Mouse (Mus musculus) bone marrow, adult 2 months (tissue): ENCODE results near the gene Trmt61a. TPM values are rescaled to one million over a fixed set of nuclear protein-coding genes. Genes with fewer than 3 reads are reported as not detected.

Experiments
- H3K27ac ChIP-seq: fragments of 200-500 bp; 2 replicates; pipeline ENCODE4 v1.5.1; 2012; ENCODE audit warnings: low read depth, mild to moderate bottlenecking, control low read depth, inconsistent platforms, low read length; ENCODE audit not compliant: control insufficient read depth, poor library complexity, insufficient read depth
- H3K4me1 ChIP-seq: fragments of 200-500 bp; 2 replicates; pipeline ENCODE4 v1.6.1; 2011; ENCODE audit warnings: low read length; ENCODE audit not compliant: control insufficient read depth, insufficient read depth
- H3K4me3 ChIP-seq: fragments of 200-500 bp; replicated peaks from 2 replicates; pipeline ENCODE3; 2011; ENCODE audit warnings: mild to moderate bottlenecking, low read depth, low read length, control low read depth; ENCODE audit not compliant: control insufficient read depth
- CTCF ChIP-seq: fragments of 200-500 bp; IDR thresholded peaks from 2 replicates; pipeline ENCODE4 v1.5.1; 2011; ENCODE audit warnings: low read length, control low read depth; ENCODE audit not compliant: control insufficient read depth, insufficient read depth
- POLR2A ChIP-seq: fragments of 200-500 bp; IDR thresholded peaks from 2 replicates; pipeline ENCODE4 v1.6.1; 2011; ENCODE audit warnings: low read depth, mild to moderate bottlenecking, control low read depth, low read length, borderline replicate concordance; ENCODE audit not compliant: control insufficient read depth
- WGBS: fragments of 180-500 bp; shearing (Covaris S2); methylation state at CpG from one replicate; pipeline ENCODE4 v1.1.7; 2018; 5-methylcytosine and 5-hydroxymethylcytosine counted together
- polyA plus RNA-seq: library from polyadenylated mRNA; stranded (reverse); fragments of >200 nt; gene quantifications from 2 replicates; pipeline ENCODE4 v1.2.4, GENCODE M21; 2011; ENCODE audit warnings: low replicate concordance; ENCODE audit not compliant: missing spikeins, insufficient read depth, insufficient read length

Gene Trmt61a
- polyA plus RNA-seq, 1 experiment: 11.0 TPM

DNA sequence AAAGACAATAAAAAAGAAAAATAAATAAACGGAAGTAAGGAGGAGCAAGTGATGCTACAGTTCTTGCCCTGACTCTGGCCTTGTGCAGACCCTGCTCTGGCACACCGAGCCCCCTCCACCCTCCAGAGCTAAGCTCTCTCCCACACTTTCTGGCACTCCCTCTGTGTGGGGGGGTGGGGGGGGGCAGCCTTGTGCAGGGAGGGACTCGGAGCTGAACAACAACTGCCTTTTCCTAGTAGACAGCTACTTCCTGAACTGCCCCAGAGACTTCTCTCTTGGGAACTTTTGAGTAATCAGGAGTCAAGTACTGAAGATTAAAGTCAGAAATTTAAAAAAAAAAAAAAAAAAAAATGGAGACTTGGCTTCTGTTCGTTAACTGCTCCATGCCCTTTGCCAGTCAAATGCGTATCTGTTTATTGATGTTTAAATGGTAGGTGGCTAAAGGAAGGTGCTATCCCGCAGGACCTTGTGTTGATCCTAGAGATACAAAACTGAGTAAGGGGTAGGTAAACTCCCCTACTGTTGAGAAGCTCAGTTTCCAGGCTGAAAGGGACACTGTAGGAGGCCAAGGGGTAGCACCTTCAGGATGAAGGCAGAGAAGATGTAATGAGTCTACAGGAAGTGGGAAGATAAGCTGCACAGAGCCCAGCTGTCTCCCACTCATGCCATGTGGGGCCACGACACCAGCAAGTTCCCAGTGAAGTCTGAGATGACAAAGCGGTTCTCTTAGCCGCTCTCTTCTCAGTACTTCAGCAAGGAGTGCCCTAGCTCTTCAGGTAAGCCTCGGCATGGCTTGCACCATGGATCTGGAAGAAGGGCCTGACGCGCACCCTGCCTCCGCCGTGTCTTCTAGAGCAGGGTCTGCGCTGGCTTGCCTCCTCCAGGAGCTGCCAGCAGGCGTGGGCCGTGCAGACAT lies 14.4 kb upstream of the Trmt61a start:
- TF ChIP-seq POLR2A (0 out of 2 replicates have a peak, but pooled peaks have one; percentile 16), CTCF (no peak)
- Histone ChIP-seq H3K4me3 (no peak overlapping the region), H3K4me1 (no peaks in the 10 kb centered on the region), H3K27ac (no peak overlapping the region)
- WGBS: 78% methylated on average over 17 of the region's 17 CpGs

DNA sequence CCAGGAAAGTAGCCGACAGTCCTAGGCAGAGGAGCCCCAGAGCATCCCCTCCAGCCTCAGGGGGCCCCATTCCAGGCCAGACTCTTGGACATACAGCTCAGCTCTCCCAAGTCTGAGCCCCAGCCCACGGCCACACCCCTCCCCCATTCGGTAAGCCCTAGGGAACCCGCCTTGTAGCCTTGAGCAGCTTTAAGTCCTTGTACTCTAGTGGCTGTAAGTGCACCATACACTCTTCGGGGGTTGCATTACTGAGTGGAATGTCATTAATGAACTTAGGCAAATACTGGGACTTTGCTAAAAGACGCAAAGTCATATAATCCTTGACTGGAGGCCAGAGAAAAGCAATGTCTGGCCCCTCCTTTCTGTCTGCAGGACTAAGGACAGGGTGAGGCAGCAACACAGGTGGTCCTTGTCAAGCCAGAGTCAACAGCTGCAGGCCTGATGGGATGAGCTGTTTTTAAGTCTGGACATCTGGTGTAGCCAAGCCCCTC lies 13.7 kb upstream of the Trmt61a start:
- H3K4me3 ChIP-seq: no peak overlapping the region
- no peaks in the 10 kb centered on the region for H3K4me1 ChIP-seq
- WGBS: 80% methylated on average over 6 of the region's 6 CpGs
- no peak overlapping the region for H3K27ac ChIP-seq
- TF ChIP-seq CTCF (no peak), POLR2A (no peak)

DNA sequence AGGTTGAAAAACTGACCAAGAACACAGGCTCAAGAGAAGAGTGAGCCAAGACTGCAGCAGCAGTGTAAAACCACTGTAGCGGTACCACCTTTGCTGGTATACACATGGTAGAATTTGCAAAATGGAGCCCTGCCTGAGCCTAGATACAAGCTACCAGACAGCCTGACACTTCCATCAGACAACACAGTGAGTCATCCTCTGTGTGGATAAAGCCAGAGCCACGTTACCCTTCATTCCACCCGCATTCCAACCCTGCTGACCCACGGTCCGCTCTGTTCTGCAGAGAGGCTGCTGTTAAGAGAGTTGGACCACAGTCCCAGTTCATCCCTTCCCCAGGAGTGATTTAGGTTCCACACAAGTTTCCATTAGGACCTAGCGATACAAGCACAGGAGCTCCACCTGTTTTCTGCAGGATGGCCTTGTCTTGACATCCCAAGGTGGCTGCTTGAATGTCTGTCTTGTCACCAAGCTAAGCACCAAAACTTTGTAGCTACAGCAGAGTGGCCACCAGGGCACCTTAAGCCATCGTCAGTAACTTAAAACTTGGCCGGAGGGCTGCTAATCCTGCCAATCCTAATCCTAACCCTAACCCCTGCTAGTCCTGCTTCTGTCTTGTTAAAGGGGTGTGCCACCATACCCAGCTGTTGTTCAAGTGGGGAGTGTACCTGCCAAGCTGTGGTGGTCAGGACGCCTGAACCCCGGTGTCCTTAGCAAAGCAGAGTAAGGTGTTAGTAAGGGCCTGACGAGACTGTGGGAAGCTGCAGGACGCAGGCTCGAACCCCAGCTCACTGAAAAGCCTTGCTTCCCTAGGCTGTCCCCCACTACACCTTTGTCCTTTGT lies 12.6 kb upstream of the Trmt61a start:
- Histone ChIP-seq H3K4me3 (no peak overlapping the region), H3K4me1 (no peaks in the 10 kb centered on the region), H3K27ac (no peak overlapping the region)
- 88% methylated on average over 13 of the region's 13 CpGs for WGBS
- TF ChIP-seq POLR2A (no peak), CTCF (no peak)

DNA sequence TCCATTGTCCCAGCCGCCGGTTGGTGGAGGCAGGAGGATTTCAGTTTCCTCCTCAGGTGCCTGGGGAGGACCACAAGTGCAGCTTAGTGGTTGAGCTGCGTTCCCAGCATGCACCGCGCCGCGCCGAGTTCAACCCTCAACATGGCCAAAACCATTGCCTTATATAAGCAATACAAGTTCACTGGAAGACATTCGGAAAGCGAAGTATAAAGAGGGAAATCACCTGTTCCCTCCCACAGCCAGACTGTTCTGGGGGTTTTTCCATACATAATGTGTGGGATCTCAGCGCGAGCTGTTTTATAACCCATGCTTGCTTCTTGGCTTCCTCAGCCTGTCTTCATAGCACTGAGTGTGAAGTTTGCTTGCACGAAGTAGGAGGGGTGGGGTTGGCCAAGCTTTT lies 11.5 kb upstream of the Trmt61a start:
- WGBS: 77% methylated on average over 13 of the region's 13 CpGs
- Histone ChIP-seq H3K4me3 (no peak overlapping the region), H3K27ac (no peak overlapping the region), H3K4me1 (no peaks in the 10 kb centered on the region)
- no peak for TF ChIP-seq CTCF
- no peak for TF ChIP-seq POLR2A

DNA sequence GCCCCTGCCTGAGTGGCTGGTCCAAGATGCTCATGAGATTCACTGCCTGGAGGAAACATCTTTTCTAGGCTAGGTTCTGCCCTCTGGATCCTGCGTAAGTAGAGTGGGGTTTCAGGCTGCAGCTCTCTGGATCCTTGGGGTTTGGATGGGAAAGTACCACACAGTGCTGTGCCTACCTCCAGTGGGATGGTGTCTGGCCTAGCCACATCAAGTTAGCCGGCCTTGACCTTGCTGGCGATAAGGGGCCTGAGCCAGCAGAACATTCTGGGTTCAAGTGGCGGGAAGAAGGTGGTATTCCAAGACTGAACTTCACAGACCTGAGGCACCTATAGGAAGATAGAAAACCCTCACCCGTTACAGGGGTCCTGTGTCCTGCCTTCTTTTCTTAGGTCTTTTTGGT lies 10.5 kb upstream of the Trmt61a start:
- Histone ChIP-seq H3K4me3 (no peak overlapping the region), H3K4me1 (no peaks in the 10 kb centered on the region), H3K27ac (no peak overlapping the region)
- no peak for TF ChIP-seq CTCF
- no peak for TF ChIP-seq POLR2A
- 91% methylated on average over 5 of the region's 5 CpGs for WGBS

DNA sequence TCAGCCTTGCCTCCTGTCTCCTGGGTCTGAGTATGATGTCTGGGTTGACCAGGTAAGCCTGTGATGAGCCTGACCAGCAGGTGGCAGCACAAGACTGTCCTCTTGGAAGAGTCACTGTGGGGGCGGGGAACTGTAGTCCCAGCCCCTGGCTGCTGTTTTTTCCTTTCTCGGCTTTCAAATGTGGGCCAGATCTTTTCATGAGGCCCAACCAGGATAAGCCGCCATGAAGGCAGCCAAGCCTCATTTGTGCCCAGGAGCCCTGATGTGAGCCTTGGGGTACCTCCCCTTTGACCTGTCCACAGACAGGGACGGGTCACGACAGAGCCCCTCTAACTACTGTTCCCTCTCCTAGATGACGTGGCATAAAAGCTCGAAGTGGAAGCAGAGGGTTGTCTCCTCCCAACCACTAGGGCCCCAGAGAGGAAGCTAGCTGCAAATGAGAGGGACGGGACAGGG lies 9.4 kb upstream of the Trmt61a start:
- WGBS: 0% methylated on average over 8 of the region's 8 CpGs
- H3K27ac ChIP-seq: 0 out of 2 replicates have a peak overlapping the region, but pooled peaks have one; percentile 16
- H3K4me3 ChIP-seq: peak overlapping the region; percentile 3
- TF ChIP-seq POLR2A (no peak), CTCF (peak; percentile 98)
- H3K4me1 ChIP-seq: no peaks in the 10 kb centered on the region

DNA sequence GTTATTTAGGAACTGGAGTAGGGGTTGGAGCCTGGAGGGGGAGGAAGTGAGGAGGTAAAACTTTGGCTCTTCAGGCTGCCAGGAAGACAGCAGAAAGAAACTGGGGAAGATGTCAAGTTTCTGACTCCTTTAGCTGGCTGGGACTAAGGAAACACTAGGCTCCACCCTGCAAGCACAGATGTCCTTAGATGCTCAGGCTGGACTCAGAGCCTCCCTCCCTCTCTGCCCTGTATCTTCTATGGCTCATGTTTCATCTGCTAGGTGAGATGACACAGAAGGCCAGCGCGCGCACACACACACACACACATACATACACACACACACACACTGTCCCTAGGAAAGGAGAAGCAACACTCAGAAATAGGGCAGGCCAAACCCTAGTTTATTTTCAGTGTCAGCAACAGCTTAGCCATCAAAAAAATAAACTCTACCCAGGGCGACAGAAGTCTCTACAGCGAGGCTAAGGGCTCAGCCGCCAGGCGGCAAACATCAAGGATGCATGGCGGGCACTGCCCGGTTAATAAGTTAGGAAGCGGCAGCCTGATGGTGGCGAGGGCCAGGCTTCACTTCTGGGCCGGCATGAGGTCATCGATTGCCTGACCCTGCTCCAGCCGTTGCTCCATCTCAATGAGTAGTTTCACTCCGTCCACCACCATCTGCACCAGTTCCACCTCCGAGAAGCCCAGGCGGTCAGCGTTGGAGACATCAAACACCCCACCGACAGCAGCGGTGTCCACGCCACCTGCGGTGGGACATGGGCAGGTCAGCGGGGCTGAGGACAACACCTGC lies 8.7 kb upstream of the Trmt61a start:
- no peak for TF ChIP-seq CTCF
- no peak for TF ChIP-seq POLR2A
- Histone ChIP-seq H3K4me1 (no peaks in the 10 kb centered on the region), H3K4me3 (no peak overlapping the region), H3K27ac (peak overlapping the region; percentile 26; the same call in 1 of the 2 replicates)
- 77% methylated on average over 23 of the region's 23 CpGs for WGBS
